Mouse (Mus musculus): Measurements from ENCODE around the gene Fam71d. TPM values are rescaled to one million over a fixed set of nuclear protein-coding genes. Genes with fewer than 3 reads are reported as not detected.

Fam71d gene
- polyA plus RNA-seq (2016; fragmentation: Nextera tagmentation; extraction: Ambion mirVana) = 0.17 TPM in 1 of 2 replicates, not detected in the other

DNA sequence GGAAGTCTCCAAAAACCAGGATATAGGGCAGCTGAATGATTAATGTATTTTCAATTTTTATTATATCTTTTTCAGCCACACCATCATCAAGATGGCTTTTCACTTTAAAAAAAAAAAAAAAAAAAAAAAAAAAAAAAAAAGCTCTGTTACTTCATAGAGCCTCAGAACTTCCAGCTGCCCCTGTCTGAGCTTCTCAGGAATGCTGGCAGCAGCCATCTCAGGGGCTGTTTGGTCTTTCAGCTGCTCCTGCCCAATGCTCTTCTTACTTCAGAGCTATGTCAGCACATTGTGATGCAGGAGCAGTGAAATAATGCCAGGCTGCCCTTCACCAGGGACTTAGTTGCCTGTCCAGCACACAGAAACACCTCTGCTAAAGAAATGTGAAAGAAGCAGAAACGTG lies at the start of gene Fam71d:
TSS of gene Fam71d (plus strand) at position 211 of the 400 bp plus-strand sequence.
- ATAC-seq = no peak
- 45% methylated on average over 1 of the region's 1 CpGs for WGBS (ENCODE audit: insufficient replicate concordance)
- Histone ChIP-seq H3K27ac (no peak within 1 kb of the TSS), H3K9ac (no peak within 1 kb of the TSS), H3K4me3 (no peak within 1 kb of the TSS), H3K36me3 (no peaks in the 10 kb centered on the region), H3K27me3 (replicated peaks) (no peaks in the 10 kb centered on the region), H3K4me1 (no peaks in the 10 kb centered on the region), H3K9me3 (replicated peaks) (no peaks in the 10 kb centered on the region), H3K4me2 (no peak within 1 kb of the TSS)

DNA sequence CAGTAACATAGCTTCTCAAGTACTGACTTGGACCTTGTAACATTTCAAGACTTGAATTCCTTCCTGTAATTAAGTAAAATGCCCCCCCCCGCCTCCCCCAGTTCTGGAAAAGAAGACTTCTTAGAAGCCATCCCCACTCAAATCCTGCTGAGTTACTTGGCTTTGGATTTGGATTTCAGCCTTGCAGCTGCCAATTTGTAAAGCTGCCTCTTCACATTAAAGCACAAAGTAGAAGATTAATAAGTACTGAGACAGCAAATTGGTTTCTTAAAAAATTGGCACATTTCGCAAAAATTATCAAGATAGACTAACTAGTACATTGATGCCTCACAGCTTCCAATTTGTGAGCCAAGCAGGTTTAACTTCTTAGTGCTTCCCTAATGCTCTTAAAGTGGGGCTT lies 47.6 kb upstream of the Fam71d start:
- Histone ChIP-seq H3K27ac (no peak overlapping the region), H3K9ac (no peak overlapping the region), H3K9me3 (replicated peaks) (no peaks in the 10 kb centered on the region), H3K36me3 (no peaks in the 10 kb centered on the region), H3K4me3 (no peak overlapping the region), H3K4me2 (no peak overlapping the region), H3K4me1 (no peaks in the 10 kb centered on the region), H3K27me3 (replicated peaks) (no peaks in the 10 kb centered on the region)
- 82% methylated on average over 2 of the region's 2 CpGs for WGBS (ENCODE audit: insufficient replicate concordance)
- ATAC-seq = no peak

DNA sequence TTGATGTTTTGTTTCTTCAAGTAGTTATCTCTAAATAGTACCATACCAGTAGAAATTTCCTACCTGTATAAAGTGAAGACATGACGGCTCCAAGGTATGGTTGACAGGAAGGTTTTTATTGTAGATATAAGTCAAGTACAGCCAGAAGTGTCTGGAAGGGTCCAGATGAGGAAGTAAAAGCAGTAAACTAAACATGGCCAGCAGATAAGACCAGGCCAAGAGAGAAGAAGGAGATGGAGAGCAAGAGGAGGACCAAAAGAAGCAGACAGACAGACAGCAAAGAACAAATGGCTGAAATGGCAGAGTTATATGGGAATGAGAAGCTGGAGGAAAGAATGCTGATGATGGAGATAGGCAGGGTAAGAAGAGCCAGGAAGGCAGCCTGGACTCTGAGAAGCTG lies 46.1 kb upstream of the Fam71d start:
- 58% methylated on average over 1 of the region's 1 CpGs for WGBS (ENCODE audit: insufficient replicate concordance)
- H3K27ac ChIP-seq = no peak overlapping the region
- H3K4me1 ChIP-seq = no peaks in the 10 kb centered on the region
- no peaks in the 10 kb centered on the region for H3K36me3 ChIP-seq
- H3K4me3 ChIP-seq = no peak overlapping the region
- ATAC-seq = no peak
- no peaks in the 10 kb centered on the region for H3K27me3 ChIP-seq (replicated peaks)
- no peak overlapping the region for H3K9ac ChIP-seq
- no peak overlapping the region for H3K4me2 ChIP-seq
- H3K9me3 ChIP-seq (replicated peaks) = no peaks in the 10 kb centered on the region

DNA sequence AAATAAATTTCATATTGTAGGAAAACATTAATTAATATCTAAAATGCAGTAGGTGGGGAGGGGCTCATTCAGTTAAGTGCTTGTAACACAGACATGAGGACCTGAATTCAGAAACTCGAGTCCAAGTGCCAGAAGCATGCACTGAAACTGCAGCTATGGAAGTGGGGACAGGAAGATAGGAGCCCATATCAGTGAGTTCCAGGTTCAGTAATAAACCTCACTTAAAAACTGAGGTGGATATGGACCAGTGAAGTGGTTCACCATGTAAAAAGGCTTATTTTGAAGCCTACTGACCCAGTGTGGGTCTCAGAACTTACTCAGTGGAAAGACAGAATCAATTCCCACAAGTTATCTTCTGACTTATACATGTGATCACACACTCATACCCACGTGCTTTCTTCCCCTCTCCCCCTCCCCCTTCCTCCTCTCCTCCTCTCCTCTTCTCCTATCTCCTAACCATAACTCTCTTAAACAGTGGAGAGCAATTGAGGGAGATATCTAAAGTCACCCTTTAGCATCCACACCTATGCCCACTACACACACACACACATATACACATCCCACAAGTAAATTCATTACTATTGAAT lies 31.5 kb upstream of the Fam71d start:
- Histone ChIP-seq H3K27ac (peak overlapping the region; percentile 20; the same call in 1 of the 2 replicates), H3K9me3 (replicated peaks) (no peaks in the 10 kb centered on the region), H3K4me2 (no peak overlapping the region), H3K9ac (no peak overlapping the region), H3K27me3 (replicated peaks) (no peaks in the 10 kb centered on the region), H3K4me1 (peaks cover 6% of the 10 kb centered on the region), H3K4me3 (no peak overlapping the region), H3K36me3 (no peaks in the 10 kb centered on the region)
- peak; percentile 86 for ATAC-seq
- 20% methylated on average over 2 of the region's 2 CpGs for WGBS (ENCODE audit: insufficient replicate concordance)

DNA sequence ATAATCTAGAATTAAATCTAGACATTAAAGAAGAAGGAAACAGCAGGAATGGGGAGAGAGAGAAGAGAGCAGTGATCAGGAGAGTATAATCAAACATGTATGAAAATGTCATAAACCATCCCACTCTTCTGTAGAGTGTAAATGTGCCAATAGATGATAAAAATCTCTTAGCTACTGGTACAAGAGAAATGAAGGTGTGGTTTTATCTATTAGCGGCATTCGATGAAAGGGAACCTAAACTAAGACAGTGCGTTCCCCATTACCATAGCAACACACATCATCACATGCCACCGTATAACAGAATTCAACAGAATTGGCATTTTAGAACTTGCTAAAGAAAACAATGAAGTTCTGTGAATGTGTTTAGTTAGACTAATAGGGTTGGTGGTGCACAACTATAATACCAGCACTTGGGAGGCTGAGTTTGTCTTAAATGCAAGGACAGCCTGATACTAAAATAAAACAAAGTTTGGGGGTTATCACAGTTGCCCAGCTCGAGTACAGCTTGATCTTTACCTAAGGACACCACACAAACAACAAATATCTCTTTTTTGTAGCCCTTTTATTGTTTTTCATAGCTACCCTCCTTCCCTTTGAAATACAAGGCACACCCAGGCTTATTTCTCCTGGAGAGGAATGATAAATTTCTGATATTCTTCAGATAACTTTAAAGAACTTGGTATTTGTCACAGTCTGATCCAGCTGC lies 13.1 kb upstream of the Fam71d start:
- no peaks in the 10 kb centered on the region for H3K27me3 ChIP-seq (replicated peaks)
- H3K27ac ChIP-seq = no peak overlapping the region
- H3K4me2 ChIP-seq = no peak overlapping the region
- no peaks in the 10 kb centered on the region for H3K36me3 ChIP-seq
- 70% methylated on average over 5 of the region's 5 CpGs for WGBS (ENCODE audit: insufficient replicate concordance)
- peak; percentile 62; the same call in 1 of the 2 replicates for ATAC-seq
- H3K9ac ChIP-seq = no peak overlapping the region
- H3K9me3 ChIP-seq (replicated peaks) = no peaks in the 10 kb centered on the region
- 0 out of 2 replicates have a peak, but pooled peaks cover 8% of the 10 kb centered on the region for H3K4me1 ChIP-seq
- no peak overlapping the region for H3K4me3 ChIP-seq

DNA sequence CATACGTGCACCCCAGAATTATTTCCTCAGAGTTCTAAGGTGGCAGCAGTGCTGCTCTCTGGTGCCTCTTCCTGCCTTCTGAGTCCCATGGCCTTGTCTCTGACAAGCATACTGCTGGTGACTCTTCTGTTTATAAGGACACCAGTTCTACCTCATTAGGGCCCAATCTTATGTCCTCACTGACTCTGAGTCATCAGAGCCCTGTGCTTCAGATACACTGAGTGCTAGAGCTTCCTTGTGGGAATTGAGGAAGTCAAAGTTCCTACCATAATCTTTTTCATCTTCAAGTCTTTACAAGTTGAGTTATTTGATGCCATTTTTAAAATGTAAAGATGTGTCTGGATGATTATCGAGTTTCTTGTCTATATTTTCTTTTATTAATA lies 12.5 kb upstream of the Fam71d start:
- H3K27ac ChIP-seq = no peak overlapping the region
- 67% methylated on average over 2 of the region's 2 CpGs for WGBS (ENCODE audit: insufficient replicate concordance)

DNA sequence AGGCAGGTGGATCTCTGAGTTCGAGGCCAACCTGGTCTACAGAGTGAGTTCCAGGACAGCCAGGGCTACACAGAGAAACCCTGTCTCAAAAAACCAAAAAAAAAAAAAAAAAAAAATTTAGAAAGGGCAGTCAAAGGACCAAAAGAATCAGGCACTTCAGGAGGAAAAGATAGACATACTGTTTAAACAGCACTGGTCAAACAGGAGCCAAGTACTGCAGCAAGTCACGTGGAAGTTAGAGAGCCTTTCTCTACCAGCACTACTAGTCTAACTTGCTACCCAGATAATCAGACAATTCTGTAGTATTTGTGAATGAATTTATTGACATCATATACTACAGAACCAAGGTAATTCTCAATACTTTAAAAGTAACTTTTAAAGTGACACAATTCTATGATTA lies 10.3 kb upstream of the Fam71d start:
- H3K27ac ChIP-seq = no peak overlapping the region
- no peak overlapping the region for H3K9ac ChIP-seq
- WGBS (ENCODE audit: insufficient replicate concordance) = 74% methylated on average over 2 of the region's 2 CpGs
- H3K4me2 ChIP-seq = no peak overlapping the region
- no peaks in the 10 kb centered on the region for H3K27me3 ChIP-seq (replicated peaks)
- no peak overlapping the region for H3K4me3 ChIP-seq
- H3K4me1 ChIP-seq = 0 out of 2 replicates have a peak, but pooled peaks cover 8% of the 10 kb centered on the region
- no peaks in the 10 kb centered on the region for H3K36me3 ChIP-seq
- no peak for ATAC-seq
- no peaks in the 10 kb centered on the region for H3K9me3 ChIP-seq (replicated peaks)

More for the DNA sequence above, 12.5 kb upstream of the Fam71d start:
- no peak for ATAC-seq
- no peak overlapping the region for H3K4me3 ChIP-seq
- no peaks in the 10 kb centered on the region for H3K27me3 ChIP-seq (replicated peaks)
- no peak overlapping the region for H3K4me2 ChIP-seq
- H3K36me3 ChIP-seq = no peaks in the 10 kb centered on the region
- H3K4me1 ChIP-seq = 0 out of 2 replicates have a peak, but pooled peaks cover 8% of the 10 kb centered on the region
- no peak overlapping the region for H3K9ac ChIP-seq
- H3K9me3 ChIP-seq (replicated peaks) = no peaks in the 10 kb centered on the region

DNA sequence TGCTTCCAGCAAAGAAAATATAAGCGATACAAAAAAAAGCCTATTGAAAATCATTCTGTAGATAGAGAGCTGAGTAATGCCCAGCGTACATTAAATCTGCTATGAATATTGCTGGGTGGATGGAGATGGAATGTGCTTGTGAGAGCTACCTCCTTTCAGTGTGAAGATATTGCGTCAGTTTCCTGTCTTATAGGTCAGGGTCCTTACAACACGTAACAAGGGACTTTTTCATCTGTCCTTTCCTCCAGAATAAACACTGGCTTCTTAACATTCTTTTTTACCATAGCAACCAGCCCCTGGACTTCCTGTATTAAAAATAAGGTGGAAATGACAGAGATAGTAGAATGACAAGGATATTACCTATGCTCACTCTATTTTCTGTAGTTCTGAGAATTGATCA lies 9.1 kb upstream of the Fam71d start:
- Histone ChIP-seq H3K36me3 (no peaks in the 10 kb centered on the region), H3K4me2 (no peak overlapping the region), H3K9me3 (replicated peaks) (no peaks in the 10 kb centered on the region), H3K27ac (no peak overlapping the region), H3K4me3 (no peak overlapping the region), H3K27me3 (replicated peaks) (no peaks in the 10 kb centered on the region), H3K4me1 (0 out of 2 replicates have a peak, but pooled peaks cover 8% of the 10 kb centered on the region), H3K9ac (no peak overlapping the region)
- no peak for ATAC-seq
- 81% methylated on average over 4 of the region's 4 CpGs for WGBS (ENCODE audit: insufficient replicate concordance)

DNA sequence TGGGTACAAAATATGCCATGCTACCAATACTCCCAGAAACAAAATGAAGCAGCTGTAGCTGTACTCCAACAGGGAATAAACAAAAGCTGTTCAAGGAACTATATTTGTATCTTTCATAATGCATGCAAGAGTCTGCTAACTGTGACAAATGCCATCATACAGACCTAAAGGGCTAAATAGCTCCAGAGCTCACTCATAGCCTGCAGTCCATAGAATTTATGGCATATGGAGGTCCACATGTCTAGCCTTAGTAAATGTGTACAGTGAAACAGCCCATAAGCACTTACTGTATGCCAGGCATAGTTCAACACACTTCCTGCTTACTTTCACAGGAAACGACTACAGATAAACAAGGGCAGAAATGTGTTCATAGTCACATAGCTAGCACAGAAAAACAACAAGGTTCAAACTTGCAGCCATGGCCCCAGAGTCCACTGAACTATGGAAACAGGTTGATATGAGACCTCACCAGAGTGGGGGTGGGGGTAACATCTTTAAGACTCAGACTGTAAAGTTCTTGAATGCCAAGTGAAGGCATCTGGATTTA lies 5.6 kb upstream of the Fam71d start:
- no peak for ATAC-seq
- Histone ChIP-seq H3K27me3 (replicated peaks) (no peaks in the 10 kb centered on the region), H3K4me2 (no peak overlapping the region), H3K4me1 (no peaks in the 10 kb centered on the region), H3K4me3 (no peak overlapping the region), H3K9me3 (replicated peaks) (no peaks in the 10 kb centered on the region), H3K27ac (no peak overlapping the region), H3K36me3 (no peaks in the 10 kb centered on the region), H3K9ac (no peak overlapping the region)
- WGBS (ENCODE audit: insufficient replicate concordance) = 34% methylated on average over 1 of the region's 1 CpGs

DNA sequence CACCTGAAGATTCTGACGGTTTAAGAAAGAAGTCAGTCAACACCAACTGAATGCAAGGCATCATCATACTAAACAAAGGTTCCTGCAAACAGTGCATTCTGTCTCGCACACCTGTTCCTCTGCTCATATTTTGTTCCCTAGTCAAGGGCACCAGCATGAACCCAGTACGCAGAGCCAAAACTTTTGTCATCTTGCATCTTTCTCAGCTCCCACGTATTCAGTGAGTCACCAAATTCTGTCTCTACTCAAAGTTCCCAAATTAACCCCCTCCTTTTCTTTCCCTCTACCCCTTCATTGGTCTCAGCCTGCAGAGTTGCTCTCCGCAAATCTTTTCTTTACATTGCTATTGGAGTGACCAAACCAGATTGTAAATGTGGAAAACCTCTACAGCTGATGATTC lies 2.5 kb upstream of the Fam71d start:
- Histone ChIP-seq H3K9me3 (replicated peaks) (no peaks in the 10 kb centered on the region), H3K27me3 (replicated peaks) (no peaks in the 10 kb centered on the region), H3K36me3 (no peaks in the 10 kb centered on the region), H3K9ac (no peak overlapping the region), H3K4me2 (no peak overlapping the region), H3K4me3 (no peak overlapping the region), H3K27ac (no peak overlapping the region), H3K4me1 (no peaks in the 10 kb centered on the region)
- WGBS (ENCODE audit: insufficient replicate concordance) = 66% methylated on average over 5 of the region's 5 CpGs
- ATAC-seq = no peak

DNA sequence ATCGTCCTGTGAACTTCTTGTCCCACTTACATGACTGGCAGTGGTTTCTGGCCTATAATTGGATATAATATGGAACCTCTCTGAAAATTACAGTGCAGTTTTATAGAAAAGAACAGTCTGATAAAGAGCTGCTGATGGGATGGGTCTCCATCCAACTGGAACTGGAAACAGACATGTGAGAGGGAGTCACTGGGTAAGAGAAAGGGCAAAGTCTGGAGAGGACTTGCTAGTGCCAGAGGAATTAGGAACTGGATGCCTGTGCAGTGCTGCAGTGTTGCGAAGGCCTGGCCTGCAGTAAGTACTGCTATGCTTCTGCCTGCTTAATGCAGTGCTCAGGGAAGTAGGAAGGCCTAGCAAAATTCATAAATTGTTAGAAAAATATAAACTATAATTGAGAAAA lies 1.9 kb downstream of the Fam71d start:
- Histone ChIP-seq H3K27ac (no peak overlapping the region), H3K4me1 (no peaks in the 10 kb centered on the region), H3K9ac (no peak overlapping the region), H3K4me2 (no peak overlapping the region), H3K9me3 (replicated peaks) (no peaks in the 10 kb centered on the region), H3K36me3 (no peaks in the 10 kb centered on the region), H3K4me3 (no peak overlapping the region), H3K27me3 (replicated peaks) (no peaks in the 10 kb centered on the region)
- WGBS (ENCODE audit: insufficient replicate concordance) = 60% methylated on average over 2 of the region's 2 CpGs
- ATAC-seq = no peak

DNA sequence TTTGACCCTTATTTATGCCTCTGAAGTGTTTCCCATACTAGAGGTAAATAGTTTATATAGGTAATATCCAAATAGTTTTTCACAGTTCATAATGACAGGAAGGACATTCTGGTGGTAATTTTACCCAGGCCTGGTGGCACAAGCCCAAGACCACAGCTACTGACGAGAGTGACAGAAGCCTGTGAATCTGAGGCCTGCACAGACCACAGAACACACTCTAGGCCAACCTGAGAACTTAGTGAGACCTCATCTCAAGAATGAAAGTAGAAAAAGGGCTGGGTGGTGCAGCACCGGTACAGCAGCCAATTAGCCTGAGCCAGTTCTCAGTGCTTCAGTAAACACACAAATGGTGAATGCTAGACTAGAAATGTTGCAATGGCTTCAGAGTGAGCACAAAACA lies 26.4 kb downstream of the Fam71d start:
- Histone ChIP-seq H3K27me3 (replicated peaks) (no peaks in the 10 kb centered on the region), H3K36me3 (no peaks in the 10 kb centered on the region), H3K27ac (no peak overlapping the region), H3K9me3 (replicated peaks) (no peaks in the 10 kb centered on the region), H3K4me1 (no peaks in the 10 kb centered on the region), H3K4me3 (no peak overlapping the region), H3K4me2 (no peak overlapping the region), H3K9ac (no peak overlapping the region)
- WGBS (ENCODE audit: insufficient replicate concordance) = 62% methylated on average over 2 of the region's 2 CpGs
- ATAC-seq = no peak

Data from liver, embryonic 12.5 days (tissue).